Mouse (Mus musculus) megakaryocyte, embryonic 14.5 days (primary cell): ENCODE measurements around the gene Nmi. TPM values are rescaled to one million over a fixed set of nuclear protein-coding genes. Genes with fewer than 3 reads are reported as not detected.

Experiments
- H3K27me3 ChIP-seq: replicated peaks from 2 replicates; pipeline ENCODE3; 2012; ENCODE audit warnings: inconsistent platforms
- H3K36me3 ChIP-seq: replicated peaks from 2 replicates; pipeline ENCODE3; 2012; ENCODE audit warnings: low read length, inconsistent platforms, mixed read lengths
- H3K4me1 ChIP-seq: 2 replicates; pipeline ENCODE4 v1.6.1; 2012; ENCODE audit warnings: inconsistent platforms
- H3K4me3 ChIP-seq: replicated peaks from 2 replicates; pipeline ENCODE3; 2012; ENCODE audit warnings: moderate library complexity, mild to moderate bottlenecking, inconsistent platforms
- H3K9me3 ChIP-seq: 2 replicates; pipeline ENCODE4 v1.6.1; 2012; ENCODE audit warnings: inconsistent platforms
- FLI1 ChIP-seq: IDR thresholded peaks from 2 replicates; pipeline ENCODE4 v1.6.1; 2012; ENCODE audit warnings: low read length, inconsistent platforms, mixed read lengths
- GATA1 ChIP-seq: IDR thresholded peaks from 3 replicates; pipeline ENCODE4 v1.6.1; 2012; ENCODE audit warnings: mixed read lengths, low read length, inconsistent platforms, borderline replicate concordance
- polyA plus RNA-seq: library from polyadenylated mRNA; stranded (reverse); fragments of >175 nt; gene quantifications from 2 replicates; pipeline ENCODE4 v1.2.3, GENCODE M21; 2012; ENCODE audit warnings: low replicate concordance; ENCODE audit not compliant: insufficient read depth

Gene Nmi
- polyA plus RNA-seq, 1 experiment: 1.4 TPM

GRCm38 (mm10) chr2:51948105-51948830 lies 25.0 kb downstream of the Nmi start:
- H3K4me3 ChIP-seq: no peak overlapping the region
- H3K4me1 ChIP-seq: no peaks in the 10 kb centered on the region
- peaks cover 3% of the 10 kb centered on the region; the same call in 1 of the 2 replicates for H3K9me3 ChIP-seq
- no peaks in the 10 kb centered on the region for H3K27me3 ChIP-seq
- H3K36me3 ChIP-seq: peaks cover 11% of the 10 kb centered on the region
- TF ChIP-seq GATA1: no peak
- TF ChIP-seq FLI1: no peak

GRCm38 (mm10) chr2:51945812-51946211 lies 27.5 kb downstream of the Nmi start:
- no peaks in the 10 kb centered on the region for H3K27me3 ChIP-seq
- peaks cover 11% of the 10 kb centered on the region for H3K36me3 ChIP-seq
- no peak overlapping the region for H3K4me3 ChIP-seq
- H3K9me3 ChIP-seq: peaks cover 3% of the 10 kb centered on the region; the same call in 1 of the 2 replicates
- TF ChIP-seq GATA1: no peak
- no peak for TF ChIP-seq FLI1
- no peaks in the 10 kb centered on the region for H3K4me1 ChIP-seq

GRCm38 (mm10) chr2:51941832-51942231 lies 31.5 kb downstream of the Nmi start:
- TF ChIP-seq GATA1 (no peak), FLI1 (no peak)
- peaks cover 2% of the 10 kb centered on the region for H3K36me3 ChIP-seq
- peaks cover 12% of the 10 kb centered on the region for H3K4me1 ChIP-seq
- H3K27me3 ChIP-seq: no peaks in the 10 kb centered on the region
- no peak overlapping the region for H3K4me3 ChIP-seq
- peaks cover 3% of the 10 kb centered on the region; the same call in 1 of the 2 replicates for H3K9me3 ChIP-seq

- Histone ChIP-seq H3K4me3 (no peak overlapping the region), H3K4me1 (peaks cover 30% of the 10 kb centered on the region), H3K27me3 (no peaks in the 10 kb centered on the region), H3K36me3 (peaks cover 2% of the 10 kb centered on the region), H3K9me3 (peaks cover 3% of the 10 kb centered on the region; the same call in 1 of the 2 replicates)
- no peak for TF ChIP-seq GATA1
- no peak for TF ChIP-seq FLI1
Observed at GRCm38 (mm10) chr2:51938750-51939149, 34.5 kb downstream of the Nmi start.

- Histone ChIP-seq H3K9me3 (no peaks in the 10 kb centered on the region), H3K4me1 (peaks cover 45% of the 10 kb centered on the region), H3K36me3 (peaks cover 10% of the 10 kb centered on the region), H3K4me3 (no peak overlapping the region), H3K27me3 (no peaks in the 10 kb centered on the region)
- TF ChIP-seq GATA1 (no peak), FLI1 (no peak)
Observed at GRCm38 (mm10) chr2:51937004-51937403, 36.3 kb downstream of the Nmi start.

GRCm38 (mm10) chr2:51936585-51936984 lies 36.7 kb downstream of the Nmi start:
- peaks cover 48% of the 10 kb centered on the region for H3K4me1 ChIP-seq
- TF ChIP-seq FLI1 (no peak), GATA1 (no peak)
- H3K9me3 ChIP-seq: no peaks in the 10 kb centered on the region
- no peak overlapping the region for H3K4me3 ChIP-seq
- H3K36me3 ChIP-seq: peaks cover 13% of the 10 kb centered on the region
- no peaks in the 10 kb centered on the region for H3K27me3 ChIP-seq

GRCm38 (mm10) chr2:51935921-51936320 lies 37.4 kb downstream of the Nmi start:
- Histone ChIP-seq H3K4me1 (peaks cover 53% of the 10 kb centered on the region), H3K4me3 (peak overlapping the region; percentile 91), H3K9me3 (no peaks in the 10 kb centered on the region), H3K27me3 (no peaks in the 10 kb centered on the region), H3K36me3 (peaks cover 20% of the 10 kb centered on the region)
- TF ChIP-seq FLI1 (no peak), GATA1 (no peak)

GRCm38 (mm10) chr2:51934574-51935334 lies 38.5 kb downstream of the Nmi start, which contains the start of gene Rbm43:
Gene Rbm43, minus strand, starts transcription at chr2:51935163.
- TF ChIP-seq FLI1 (0 out of 2 replicates have a peak, but pooled peaks have one; percentile 30), GATA1 (no peak)
- Histone ChIP-seq H3K9me3 (no peaks in the 10 kb centered on the region), H3K36me3 (peaks cover 31% of the 10 kb centered on the region), H3K4me1 (peaks cover 57% of the 10 kb centered on the region), H3K4me3 (peak within 1 kb of the TSS; percentile 91), H3K27me3 (no peaks in the 10 kb centered on the region)

- Histone ChIP-seq H3K9me3 (no peaks in the 10 kb centered on the region), H3K4me3 (peak overlapping the region; percentile 91), H3K27me3 (no peaks in the 10 kb centered on the region), H3K4me1 (peaks cover 57% of the 10 kb centered on the region), H3K36me3 (peaks cover 43% of the 10 kb centered on the region)
- no peak; the same call in 2 of the 3 replicates for TF ChIP-seq GATA1
- no peak for TF ChIP-seq FLI1
Observed at GRCm38 (mm10) chr2:51933341-51934134, 39.8 kb downstream of the Nmi start.
